Mouse (Mus musculus): Measurements from ENCODE around the gene Ccl3.

Ccl3 gene

DNA sequence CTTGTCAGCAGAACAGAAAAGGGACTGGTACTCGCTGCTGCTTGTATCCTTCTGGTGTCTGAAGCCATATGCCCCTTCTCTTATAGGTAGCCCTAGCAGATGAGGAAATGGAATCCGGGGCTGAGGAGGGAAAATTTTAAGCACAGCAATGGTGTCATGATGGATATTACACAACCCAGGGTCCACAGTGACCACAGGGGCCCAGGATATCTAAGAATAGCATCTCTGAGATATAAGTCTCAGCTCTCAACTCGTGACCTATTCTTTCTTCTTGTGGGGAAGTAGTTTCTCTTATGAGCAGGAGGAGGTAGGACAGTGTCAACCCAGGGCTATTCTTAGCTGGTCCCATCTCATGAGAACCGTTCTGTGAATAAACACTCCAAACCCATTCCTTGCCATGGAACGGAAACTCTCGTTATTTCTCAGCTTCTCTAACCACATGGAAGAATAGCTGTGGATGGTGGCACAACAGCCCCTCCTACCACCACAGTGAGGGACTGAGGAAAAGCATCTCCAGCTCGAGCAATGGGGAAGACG lies at the start of gene Ccl3:
Gene Ccl3 (minus strand): TSS at position 51 of the 537 bp plus-strand sequence.
- no peak for DNase-seq

DNA sequence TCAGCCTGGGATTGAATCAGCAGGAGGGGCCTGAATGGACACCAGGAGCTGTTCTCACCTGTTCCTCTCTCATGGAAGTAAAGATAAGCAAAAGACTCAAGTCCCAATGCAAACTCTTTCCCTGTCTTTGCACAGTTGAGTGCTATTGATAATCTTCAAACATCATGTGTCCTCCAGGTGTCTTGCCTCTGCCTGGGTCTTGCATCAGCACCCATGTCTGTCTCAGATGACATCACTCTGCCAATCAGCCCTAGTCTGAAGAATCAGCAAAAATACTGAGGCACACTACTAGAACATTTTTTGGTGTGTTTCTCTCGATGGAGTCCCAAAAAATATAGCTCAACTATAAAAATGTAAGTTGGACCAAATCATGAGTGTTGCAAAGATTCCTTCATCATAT lies 42.9 kb upstream of the Ccl3 start:
- no peak for DNase-seq

DNA sequence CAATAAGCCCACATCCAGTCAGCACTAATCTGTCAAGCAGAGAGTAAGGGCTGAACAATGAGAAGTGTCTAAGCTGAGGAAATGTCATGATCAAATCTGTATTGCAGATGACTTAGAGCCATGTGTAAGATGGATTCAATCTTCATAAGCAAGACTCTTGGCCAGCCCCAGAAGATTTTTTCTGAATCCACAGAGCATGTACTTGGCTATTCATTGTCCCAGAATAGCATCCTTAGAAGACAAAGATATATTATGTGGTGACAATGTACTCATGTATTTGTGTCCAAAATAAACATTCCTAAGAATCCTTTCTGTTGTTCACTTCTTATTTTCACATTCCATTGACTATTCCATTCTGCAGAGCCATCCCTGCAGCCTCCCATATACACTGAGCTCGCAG lies 40.8 kb upstream of the Ccl3 start:
- DNase-seq, result no peak

DNA sequence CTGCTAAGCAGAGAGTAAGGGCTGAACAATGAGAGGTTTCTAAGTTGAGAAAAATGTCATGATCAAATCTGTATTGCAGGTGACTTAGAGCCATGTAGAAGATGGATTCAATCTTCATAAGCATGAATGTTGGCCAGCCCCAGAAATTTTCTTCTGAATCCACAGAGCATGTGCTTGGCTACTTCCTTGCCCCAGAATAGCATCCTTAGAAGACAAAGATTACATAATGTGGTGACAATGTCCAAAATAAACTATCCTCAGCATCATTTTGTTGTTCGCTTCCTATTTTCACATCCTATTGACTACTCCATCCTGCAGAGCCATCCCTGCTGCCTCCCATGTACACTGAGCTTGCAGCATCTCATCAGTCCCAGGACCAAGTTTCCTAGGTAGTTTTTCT lies 26.5 kb upstream of the Ccl3 start:
- DNase-seq, result no peak

DNA sequence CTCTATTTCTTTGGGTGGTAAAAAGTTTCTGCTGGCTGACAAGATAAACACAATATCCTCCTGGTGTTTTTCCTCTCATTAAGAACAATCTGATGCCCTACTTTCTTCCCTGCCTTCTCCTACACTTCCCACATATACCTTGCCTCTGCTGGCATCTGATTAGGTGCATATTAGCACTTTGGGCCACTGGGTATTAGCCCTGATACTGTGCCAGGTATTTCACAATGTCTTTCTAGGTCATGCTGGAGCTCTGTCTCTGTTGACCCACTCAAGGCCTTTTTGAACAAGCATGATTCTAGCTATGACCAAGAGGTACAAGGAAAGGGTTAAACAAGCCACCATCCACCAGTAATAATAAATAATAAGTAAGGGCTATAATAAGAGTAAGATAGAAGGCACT lies 22.6 kb upstream of the Ccl3 start:
- DNase-seq, result no peak

DNA sequence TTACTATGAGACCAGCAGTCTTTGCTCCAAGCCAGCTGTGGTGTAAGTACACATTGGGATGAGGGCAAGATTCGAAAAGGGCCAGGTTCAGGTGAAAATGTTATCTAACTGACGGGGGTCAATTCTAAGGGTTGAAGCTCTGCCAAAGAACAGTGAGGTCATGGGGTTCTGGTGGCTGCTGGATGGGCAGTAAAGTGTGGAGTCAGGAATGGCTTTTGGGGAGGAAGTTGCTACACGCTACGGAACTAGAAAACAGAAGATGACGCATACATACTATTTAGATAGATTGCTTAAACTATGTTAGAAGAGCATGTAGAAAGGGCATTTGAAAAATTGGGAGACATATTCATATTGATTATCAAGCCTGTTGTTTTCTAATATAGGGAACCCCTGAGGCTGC lies 14.4 kb upstream of the Ccl3 start:
- DNase-seq, result no peak

DNA sequence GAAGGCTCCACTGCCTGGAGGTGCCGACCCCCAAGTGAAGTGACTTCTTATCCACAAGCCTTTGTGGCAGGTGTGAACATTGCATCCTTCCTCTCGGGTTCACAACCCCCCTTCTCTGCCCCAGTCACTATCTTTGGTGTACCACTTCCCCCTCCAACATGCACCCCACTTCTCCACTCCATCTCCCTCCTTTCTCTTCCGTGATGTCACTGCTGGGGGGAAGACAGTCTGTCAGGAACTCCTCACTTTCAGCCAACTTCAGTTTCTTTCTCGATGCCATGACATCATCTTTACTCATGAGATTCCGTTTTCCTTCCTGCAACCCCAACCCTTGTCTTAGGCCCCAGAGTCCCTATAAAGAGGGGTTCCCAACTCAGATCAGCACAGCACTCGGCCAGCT lies 13.0 kb upstream of the Ccl3 start, which contains the start of gene Ccl4:
Gene Ccl4 (plus strand): TSS at position 381 of the 400 bp plus-strand sequence.
- peak; percentile 38 for DNase-seq

DNA sequence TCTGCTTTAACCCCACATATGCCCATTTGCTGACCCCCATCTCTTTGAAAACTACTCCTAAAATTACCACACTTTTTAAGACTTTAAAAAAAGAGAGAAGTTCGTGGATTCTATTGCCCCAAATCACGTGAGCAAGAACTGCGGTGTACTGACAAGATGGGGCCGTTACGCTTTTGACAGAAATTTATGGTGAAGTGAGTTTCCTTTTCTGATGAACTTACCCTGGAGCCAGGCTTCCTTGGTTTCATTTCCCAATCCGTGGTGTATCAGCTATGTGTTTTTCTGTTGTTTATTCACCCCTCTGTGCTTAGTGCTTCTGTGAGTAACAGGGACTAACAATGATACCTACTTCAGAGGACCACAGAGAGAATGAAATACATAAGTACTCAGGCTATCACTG lies 9.6 kb upstream of the Ccl3 start:
- DNase-seq, result no peak

DNA sequence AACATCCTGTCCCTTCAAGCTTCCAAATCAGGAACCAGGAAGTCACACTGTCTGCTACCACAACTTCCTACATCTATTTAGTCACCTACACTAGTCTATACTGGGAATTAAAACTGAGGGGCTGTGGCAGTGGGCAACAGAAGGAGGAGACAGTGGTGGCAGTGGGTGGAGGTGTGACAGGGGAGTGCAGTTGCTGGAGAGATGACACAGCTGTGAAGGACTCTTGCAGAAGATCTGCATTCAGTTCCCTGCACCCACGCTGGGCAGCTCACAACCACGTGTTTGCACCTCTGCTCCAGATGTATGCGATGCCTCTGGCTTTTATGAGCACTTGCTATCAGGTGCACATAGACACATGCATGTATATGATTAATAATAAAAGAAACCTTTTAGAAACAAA lies 8.4 kb upstream of the Ccl3 start:
- no peak for DNase-seq

DNA sequence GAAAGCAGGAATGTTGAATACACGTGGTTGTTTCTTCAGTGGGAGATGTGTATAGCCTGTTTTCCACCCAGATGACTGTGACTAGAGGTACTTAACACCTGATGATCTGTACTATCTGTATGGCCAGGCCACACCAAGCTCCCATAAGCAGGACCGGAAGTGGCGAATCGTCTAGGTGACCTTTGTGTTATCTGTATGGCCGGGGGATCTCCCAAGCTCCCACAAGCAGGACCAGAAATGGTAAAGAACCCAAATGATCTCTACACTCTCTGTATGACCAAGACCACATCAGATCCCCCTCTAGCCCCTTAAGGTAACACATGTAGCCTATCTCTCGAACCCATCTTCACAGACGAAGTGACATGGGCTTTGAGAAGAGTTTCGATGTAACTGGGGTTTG lies 5.5 kb upstream of the Ccl3 start:
- DNase-seq, result no peak

DNA sequence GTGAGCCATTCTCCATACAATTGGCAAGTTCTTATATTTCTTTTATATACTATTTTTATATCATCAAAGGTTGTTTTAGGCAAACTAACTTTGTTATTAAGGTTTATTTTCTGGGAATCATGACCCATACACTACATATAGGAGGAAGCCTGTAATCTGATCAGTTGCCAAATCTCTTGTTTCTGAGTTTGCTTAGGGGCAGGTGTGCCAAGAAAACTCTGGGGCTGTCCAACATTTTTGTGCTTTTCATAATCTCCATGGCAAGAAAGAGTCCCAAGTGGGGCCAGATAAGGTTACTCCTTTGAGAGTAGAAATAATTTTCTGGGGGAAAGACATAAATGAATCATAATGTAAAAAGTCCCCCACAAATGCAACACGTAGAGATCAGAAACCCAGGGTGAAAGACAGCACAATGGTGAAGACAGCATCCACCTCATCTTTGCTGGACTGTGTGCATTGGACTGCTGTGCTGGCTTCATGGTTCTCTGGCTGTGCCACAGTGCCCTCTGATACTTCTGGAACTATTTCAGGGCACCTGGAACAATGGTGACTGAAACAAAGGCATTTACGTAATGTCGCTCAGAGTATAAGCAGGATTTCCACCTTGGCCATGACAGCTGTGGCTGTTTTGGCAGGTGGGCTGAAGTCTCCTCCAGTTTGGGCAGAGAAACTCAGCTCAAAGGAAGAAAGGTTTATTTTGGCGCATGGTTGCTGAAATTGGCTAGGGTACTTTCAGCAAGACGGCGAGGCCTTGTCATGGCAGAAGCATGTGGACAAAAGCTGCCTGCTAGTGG lies 2.6 kb downstream of the Ccl3 start:
- no peak for DNase-seq

DNA sequence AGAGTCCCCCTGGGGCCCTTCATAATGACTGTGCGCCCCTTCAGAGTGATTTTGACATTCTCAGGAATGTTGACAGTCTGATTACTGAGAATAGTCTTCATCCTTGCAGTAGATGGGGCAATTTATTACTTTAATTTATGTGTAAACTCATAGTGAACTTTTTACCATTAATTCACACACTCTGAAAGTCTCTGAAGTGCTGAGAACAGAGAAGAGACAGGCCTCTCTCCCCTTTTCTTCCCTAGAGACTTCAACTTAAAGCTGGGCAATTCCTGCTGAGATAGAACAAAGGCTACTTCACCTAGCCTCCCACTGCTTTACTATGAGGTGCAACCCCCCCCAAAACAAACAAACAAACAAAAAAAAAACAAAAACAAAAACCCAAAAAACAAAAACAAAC lies 3.6 kb downstream of the Ccl3 start, which contains the start of gene Rpl9-ps1:
Gene Rpl9-ps1 (minus strand): TSS at position 101 of the 400 bp plus-strand sequence.
- no peak for DNase-seq

DNA sequence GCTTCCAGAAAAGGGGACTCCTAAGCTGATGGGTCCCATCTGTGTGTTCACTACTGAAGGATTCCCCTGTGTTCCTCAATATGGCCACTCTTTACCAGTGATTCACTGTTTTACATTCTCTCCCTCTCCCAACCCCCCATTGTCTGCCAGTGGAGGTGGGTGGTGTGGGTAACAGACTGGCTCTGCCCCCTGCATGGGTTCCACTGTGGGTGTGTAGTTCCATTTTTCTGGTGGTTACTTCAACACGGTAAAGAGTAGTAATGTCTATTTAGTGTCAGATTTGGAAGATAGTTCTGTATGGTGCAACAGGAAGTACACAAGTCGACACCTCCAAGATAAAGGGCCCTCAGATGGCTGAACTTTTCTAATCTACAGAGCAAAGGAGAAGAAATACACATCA lies 7.9 kb downstream of the Ccl3 start:
- peak; percentile 3 for DNase-seq

DNA sequence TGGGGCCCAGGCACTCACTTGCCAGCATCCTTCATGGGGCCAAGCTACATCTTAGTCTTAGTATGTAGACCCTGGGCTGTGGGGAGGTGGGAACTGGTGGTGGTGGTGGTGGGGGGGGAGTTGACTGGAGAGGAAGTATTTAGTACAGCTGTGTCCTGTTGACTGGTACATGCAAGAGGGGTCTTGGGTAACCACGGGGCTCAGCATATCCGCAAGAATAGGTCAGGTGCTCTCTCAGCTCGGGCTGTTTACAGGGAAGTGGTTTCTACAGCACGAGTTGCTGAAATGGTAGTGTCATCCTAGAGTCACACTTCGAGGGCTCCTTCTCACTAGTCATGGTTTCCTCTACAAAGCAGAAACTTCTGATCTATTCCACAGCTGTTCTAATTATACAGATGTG lies 9.0 kb downstream of the Ccl3 start:
- peak; percentile 62 for DNase-seq

DNA sequence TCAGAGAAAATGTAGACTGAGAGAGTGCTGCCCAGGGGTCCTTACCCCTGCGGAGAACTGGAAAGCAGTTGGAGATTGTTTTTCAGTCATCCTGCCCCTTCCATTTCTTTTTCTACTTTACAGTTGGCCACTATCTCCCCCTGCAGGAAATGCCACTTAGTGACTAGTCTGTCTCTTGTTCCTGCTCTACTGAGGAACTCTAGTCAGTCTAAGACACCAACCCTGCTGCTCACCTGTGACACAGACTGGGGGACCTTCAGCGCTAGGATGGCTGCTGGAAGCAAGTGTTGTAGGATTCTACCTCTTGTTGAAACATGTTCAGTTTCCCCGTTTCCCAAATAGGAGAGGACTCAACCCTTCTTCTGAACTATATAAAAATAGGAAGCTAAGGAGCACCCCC lies 9.6 kb downstream of the Ccl3 start:
- peak; percentile 62 for DNase-seq

DNA sequence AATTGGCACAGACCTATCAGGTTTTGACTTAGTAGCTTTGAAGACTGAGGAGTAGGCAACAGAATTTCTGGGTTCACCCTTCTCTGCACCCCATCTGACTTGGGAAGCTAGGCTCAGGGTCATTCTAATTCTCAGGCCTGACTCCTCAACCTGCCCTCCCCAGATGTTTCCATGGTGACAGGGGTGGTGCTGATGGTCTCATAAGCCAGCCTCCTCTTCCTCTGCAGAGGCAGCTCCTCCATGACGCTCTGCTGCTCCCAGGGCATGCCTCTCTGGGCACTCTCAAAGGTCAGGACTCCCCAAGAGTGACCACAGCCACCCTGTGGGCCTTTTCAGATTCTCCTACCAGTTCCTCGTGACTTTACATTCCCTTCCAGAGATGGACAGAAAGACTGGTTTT lies 10.2 kb downstream of the Ccl3 start:
- no peak for DNase-seq

DNA sequence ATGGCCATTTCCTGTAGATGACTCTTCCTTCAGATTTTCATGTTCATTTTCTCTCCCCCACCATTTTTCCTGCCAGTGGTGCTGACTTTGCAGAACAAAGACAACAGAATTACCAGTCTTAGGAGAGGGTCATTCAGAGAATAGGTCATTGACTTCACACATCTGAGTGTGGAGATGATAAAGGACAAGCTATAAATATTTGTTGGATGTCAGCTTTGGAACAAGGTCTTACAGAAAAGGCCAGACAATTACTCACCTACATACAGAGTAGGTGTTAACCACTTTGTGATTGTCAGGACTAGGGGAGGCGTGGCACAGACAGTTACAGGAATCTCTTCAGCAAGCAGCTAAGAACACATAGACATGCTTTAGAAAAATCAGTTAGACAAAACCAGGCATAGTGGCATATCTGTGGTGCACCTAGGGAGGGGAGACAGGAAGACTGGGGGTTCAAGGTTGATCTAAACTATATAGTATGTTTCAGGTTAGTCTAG lies 12.4 kb downstream of the Ccl3 start:
- no peak for DNase-seq

DNA sequence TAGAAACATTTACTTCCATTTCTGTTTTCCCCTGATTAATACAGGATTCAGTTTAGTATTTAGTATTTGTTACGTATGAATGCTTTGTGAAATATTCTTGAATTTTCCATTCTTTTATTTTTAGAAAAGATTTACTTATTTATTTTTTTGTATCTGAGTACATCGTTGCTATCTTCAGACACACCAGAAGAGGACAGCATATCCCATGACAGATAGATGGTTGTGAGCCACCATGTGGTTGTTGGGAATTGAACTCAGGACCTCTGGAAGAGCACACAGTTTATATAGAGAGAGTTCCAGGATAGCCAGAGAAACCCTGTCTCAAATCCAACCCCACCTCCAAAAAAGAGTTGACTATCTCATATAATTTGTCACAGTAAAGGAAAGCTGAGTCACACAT lies 14.3 kb downstream of the Ccl3 start:
- no peak for DNase-seq

DNA sequence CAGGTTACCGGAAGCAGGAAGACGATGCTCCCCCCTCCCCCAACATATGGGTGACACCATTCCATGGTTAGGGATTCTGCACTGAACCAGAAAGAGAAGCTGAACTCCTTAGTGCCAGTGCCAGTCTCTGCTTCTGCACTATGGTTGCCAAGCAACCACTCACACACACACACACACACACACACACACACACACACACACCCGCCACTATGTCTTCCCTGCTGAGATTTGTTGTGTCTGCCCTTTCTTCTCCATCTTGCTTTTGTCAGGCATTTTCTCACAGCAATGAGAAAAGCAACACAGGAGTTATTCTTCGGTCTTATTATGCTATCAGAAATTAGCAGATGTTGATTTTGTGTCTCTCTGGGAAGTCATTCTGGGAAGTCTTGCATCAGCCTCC lies 14.7 kb downstream of the Ccl3 start:
- no peak for DNase-seq

DNA sequence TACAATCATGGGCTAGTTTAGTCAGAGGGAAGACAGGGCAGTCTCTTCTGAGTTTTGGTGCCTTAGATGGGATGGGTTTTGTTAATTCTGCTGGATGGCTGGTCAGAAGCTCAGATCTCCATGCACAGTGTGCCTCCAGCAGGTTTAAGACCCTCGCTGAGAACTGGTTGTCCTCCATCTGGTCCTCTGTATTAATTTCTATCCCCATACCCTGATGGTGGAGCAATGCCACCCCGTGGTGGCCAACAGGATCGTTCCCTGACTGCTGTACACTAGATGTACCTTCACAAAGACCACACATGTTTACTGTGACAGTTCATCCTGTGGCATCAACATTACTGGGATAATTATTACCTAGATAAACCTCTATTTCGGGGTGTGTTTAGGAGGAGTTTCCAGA lies 16.4 kb downstream of the Ccl3 start:
- DNase-seq, result no peak

DNA sequence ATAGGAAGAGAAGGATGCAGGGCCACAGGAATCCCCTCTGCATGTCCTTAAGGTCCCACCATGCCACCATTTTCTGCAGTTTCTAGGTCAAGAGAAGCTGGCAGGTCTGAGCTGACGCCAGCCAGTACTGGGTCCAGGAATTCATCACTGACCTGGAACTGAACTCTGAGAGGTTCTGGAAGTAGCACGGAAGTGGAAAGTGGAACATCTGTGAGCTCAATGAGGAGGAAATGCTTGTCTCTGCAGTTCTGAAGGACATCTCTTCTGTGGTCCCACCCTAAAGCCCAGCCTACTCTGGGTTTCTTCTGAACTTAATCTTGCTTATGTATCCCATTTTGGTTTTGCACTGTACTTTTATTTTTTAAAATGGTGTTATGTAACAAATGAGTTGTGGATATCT lies 18.1 kb downstream of the Ccl3 start:
- no peak for DNase-seq

DNA sequence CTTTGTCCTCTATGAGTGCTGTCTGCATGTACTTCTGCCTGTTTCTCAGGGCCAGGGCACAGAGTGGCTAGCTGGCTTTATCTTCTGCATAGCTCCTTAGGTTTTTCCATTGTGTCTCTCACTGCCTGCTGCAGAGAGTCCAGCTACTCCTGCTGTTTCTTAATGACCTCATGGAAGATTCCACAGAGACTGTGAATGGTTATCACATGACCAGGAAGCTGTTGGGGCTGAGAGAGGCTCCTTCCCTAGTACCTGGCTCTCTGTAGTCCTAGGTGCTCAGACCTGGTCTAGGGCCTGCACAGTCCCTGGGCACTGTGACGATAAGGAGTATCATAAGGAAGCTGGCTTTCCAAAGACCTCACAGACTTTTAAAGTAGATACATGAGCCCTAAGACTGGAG lies 18.5 kb downstream of the Ccl3 start:
- DNase-seq, result no peak

DNA sequence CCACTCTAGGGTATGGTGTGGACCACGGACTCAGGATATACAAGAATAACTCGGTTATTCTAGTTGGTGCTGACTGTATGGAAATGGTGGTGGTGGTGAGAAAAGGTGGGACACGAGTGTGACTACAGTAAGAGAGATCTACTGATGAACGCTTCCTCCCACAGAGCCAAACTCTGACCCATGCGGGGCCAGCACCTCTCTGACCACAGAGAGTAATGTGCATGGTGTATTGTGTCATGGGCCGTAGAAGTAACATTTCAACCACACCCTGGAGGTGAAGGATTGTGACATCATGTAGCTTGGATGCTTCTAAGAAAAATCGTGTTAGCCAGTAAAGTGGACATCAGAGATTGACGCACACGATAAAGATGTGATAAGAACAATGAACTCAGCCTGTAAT lies 20.3 kb downstream of the Ccl3 start:
- no peak for DNase-seq

DNA sequence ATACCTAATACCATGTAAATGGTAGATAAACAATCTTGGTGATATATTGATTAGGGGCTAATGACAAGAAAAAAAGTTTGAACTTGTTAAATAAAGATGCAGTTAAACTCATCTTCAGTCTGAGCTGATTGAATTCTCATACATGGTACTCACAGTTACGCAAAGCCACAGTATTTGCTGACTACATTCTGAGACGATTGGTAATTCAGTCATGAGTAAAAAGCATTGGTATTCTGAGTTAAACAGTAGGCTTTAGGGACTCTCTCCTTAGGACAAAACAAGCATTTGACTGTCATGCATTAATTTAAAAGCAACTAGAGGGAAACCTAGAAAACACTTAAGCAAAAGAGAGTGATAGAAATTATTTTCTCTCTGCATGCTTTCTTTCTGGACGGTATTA lies 25.6 kb downstream of the Ccl3 start:
- DNase-seq, result no peak

DNA sequence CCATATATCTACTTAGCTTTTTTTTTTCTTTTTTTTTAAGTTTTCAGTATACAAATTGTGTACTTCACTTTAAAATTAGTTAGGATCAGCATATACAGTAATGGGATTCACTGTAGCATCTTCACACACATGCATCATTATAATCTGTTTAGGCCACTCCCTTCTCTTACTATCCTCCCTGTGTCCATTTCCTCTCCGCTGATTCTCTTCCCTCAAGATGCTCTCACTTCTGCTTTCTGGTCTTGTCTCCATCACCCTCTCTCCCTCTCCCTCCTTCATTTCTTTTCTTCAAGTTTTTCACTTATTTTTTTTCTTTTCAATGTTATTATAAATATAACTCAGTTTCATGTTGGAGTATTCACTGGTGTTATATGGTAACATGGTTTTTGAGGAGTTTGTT lies 30.1 kb downstream of the Ccl3 start:
- DNase-seq, result no peak
